Mouse (Mus musculus) mouse embryonic stem cell (cell line): Measurements from ENCODE around the gene Panx1.

ENCODE experiments used
- in situ Hi-C, 2 experiments: fragments of 300-500 bp; cut with MboI; formaldehyde crosslinking; loops; 1 replicate in 1 of 2; 3 replicates in 1 of 2; pipeline ENCODE4 v1.14.3; 2019 to 2020; ENCODE audit warnings: low sequenced_read_pairs in 2 of 2, low pct_unique_long_range_greater_than_20kb in 1 of 2, mixed read lengths in 1 of 2; ENCODE audit not compliant: unreplicated experiment in 1 of 2

Gene Panx1

DNA sequence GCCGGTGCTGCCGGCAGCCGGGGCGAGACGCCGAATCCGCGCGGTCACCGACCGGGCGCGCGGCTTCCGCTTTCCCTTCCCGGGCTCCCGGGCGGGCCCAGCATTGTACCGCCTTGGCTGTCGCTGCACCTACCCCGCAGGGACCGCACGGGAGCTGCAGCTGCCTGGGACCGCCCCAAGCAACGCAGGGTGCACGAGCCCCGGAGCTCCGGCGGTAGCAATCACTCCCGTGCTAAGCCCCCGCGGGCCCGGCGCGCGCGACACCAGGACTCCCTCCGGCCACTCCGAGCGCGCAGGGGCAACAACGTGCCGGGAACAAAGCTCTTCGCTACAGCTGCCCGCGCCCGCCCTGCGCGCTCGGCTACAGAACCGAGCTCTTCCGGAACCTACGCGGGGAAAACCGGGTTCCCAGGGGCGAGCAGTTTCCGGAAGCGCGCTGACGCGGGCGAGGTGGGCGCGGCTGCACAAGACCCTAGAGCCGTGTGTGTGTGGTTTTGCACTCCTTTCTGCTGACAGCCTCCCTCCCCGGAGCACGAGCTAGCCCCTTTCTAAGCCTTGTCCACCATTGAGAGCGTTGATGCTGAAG is at the start of gene Panx1:
Gene Panx1 (minus strand): TSS at position 395 of the 586 bp plus-strand sequence.
- in situ Hi-C loops, result no loop called here

DNA sequence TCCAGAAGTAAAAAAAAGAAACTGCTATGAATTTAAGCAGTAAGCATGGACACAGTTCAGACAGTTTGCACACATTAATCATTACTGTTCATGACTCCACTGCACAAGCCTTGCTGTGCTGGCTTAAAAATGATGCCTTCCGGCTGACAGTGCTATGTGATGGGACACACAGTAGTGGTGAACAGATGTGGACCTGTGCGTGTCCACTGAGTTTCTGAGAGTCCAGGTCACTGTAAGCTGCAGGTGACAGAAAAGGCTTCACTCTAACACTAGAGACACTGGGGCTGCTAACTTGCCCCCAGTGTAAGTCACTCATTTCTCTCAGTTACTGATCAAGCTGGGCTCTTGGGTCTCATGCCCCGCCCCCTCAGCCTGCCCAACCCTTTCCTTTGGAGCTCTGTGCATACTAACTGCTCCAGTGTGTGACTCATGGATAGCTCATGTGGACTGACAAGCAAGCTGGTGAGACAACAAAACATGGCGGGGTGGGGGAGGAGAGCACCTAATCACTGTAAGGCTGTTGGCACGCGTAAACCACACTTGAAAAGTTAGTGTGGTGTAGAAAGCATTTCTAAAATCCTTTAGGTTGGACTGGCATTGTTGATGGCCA is 23.5 kb upstream of the Panx1 start:
- in situ Hi-C loops, result no loop called here

DNA sequence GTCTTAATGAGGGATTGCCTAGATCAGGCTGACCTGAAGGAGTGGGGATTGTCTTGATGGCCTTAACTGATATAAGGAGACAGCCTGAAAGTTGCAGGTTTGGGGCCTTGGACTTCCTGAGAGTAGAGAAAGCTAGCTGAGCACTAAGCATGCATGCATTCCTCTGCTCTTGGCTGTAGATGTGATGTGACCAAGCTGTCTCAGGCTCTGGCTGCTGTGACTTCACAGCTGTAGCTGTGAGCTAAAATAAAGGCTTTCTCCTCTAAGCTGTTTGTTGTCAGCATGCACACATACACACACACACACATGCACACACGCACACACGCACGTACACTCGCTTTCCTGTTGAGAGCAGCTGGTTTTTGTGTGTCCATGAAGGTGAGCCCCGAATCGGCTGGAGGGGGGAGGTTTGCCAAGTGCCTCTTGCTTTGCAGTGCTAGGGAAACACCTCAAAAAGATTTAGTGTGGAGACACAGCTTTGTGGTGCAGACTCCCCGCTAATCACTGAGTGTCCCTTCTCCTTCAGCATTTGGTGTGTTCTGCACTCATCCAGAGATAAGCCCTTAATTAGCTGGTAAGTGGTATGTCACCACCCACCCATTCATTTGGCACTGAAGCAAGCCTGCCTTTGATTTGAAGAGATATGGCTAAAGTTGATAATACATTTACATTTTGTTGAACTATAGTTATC is 22.9 kb upstream of the Panx1 start:
- in situ Hi-C loops, result no loop called here

DNA sequence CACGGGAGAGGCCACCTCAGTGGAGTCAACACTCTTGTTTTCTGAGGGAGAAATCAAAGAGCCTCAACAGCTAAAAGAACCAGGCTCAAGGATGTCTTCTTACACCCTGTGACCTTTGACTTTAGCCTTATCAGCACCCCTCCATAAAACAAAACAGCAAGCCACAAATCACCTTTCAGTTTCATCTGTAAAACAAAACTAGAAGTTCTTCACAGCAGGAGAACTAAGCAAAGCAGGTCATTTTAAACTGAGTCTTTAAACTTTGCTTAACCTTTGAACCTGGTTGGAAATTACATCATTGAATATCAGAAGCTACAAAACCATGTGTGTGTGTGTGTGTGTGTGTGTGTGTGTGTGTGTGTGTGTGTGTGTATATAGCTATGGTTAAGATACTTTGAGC is 18.9 kb upstream of the Panx1 start:
- in situ Hi-C loops, result no loop called here

DNA sequence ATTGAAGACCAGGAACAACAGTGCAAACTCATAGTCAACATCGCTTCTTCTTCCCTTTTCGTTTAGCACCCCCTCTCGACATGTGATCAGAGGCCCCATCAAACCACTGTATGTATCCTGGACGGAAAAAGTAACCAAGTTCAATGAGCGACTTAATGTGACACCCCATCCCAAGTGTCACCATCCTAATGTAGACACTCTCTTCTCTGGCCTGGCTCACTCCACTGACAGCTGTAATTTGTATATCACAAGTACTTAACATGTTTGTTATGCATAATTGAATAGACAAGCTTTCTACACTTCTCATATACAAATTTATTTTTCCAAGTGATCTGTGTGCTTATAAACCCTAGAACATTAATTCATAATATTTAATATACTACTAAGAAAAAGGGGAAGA is 15.6 kb upstream of the Panx1 start:
- in situ Hi-C loops, result no loop called here

DNA sequence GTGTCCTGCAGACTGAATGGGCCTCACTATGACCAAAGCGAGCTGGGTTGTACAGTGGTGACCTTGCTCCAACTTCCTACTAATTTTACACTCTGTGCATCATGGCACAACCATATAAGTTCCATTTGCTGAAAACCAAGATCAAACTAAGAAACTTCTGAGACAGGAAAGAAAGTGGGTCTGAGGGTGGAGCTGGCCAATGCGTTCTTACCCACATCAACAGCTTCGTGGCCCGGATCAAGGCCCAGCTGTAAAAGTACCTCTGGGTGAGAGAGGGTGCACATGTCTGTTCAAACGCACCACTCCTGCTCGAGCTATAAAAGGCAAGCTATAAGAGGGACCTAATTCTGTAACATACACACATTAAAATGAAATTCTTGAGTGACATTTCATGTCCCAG is 14.7 kb upstream of the Panx1 start:
- in situ Hi-C loops, result no loop called here

DNA sequence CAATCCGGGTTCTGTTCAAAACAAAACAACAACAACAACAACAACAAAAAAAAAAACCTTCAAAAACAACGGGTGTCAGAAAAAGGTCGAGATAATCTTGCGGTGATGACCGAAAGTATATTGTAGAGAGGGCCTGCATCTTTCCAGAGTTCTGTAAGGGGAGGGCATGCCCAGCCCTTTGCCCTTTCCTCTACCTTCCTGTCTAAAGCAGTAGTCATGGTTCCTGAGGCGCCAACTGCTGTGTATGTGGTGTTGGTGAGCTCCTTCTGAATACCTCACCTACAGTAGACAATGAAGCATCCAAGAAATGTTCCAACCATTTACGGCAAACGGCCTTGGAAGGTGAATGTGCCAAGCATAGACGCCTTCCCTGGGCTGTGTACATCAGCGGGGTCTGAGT is 462 bp upstream of the Panx1 start:
- in situ Hi-C loops, result no loop called here

DNA sequence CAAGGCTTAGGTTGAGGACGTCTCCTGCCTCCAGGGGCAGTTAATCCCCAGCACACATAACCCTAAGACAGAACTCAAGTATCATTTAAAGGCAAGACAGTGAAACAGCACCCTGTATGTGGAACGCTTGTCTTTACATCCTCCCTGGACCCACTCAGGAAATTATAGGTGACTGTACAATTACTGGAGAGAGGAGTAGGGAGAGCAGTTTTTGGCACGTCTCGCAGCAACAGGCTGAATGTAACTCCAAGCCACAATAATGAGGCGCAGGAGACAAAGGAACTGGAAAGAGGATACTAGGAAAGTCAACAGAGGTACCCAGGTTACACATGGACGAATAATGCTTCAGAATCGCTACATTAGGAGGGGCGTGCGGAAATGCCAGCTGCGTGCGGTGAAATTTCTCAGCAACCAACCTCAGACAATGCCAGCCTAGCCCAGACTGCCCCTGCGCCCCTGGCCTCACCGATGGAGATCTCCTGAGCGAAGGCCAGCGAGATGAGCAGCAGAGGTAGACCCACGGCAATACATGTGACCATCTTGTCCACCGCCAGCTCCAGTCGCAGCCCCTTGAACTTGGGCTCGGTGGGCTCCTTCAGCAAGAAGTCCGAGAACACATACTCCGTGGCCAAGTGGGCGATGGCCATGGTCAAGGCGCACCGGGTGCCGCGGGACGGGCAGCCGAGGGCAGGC is 741 bp downstream of the Panx1 start:
- in situ Hi-C loops, result no loop called here

DNA sequence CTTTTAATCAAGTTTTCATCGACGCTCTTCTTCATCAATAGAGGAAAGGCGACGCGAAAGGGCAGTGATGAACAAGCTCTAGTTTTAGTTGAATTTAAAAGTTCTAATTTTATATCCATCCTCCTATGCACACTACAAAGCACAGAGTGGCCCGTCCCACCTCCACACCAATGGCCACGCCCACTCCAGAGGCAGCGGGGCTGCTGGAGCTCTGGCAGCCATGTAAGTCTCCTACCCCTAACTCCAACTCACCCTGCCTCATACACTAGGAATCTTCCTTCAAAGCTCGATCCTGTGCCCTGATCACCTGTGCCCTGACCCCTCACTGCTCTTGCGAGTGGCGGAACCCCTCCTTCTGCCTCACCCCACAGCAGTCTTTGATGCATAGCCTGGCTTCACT is 3.7 kb downstream of the Panx1 start:
- in situ Hi-C loops, result no loop called here

DNA sequence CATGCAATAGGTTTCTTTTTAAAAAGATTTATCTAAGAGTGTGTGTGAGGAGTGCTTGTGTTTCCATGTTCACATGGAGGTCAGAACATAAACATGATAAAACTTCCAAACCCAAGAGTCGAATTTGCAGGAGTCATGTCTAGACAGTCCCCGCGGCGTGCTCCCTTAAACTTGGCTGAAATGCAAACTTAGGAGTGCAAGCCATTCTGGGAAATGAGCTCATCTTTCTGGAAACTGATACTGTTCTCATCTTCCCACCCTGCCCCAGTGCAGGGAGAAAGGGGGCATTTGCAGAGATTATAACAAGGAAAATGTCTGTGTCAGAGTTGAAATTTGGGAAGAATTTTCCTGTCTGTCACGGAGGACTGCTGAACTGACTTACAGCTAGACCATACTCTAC is 5.4 kb downstream of the Panx1 start:
- in situ Hi-C loops, result no loop called here

DNA sequence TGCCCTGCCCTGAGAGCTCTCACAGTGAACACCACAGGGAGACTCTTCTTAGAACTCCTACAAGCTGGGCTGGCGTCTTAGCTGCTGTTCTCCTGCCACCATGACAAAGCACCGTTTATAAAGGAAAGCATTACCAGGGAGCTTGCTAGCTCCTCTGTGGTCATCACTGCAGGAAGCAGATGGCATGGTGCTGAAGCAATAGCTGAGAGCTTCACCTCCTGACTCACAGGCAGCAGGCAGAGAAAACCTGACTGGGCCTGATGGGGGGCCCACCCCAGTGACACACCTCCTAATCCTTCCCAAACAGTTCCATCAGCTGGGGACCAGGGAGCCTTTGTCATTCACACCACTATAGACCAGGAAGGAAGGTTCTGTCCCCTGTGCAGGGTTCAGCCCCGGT is 7.6 kb downstream of the Panx1 start:
- in situ Hi-C loops, result no loop called here

DNA sequence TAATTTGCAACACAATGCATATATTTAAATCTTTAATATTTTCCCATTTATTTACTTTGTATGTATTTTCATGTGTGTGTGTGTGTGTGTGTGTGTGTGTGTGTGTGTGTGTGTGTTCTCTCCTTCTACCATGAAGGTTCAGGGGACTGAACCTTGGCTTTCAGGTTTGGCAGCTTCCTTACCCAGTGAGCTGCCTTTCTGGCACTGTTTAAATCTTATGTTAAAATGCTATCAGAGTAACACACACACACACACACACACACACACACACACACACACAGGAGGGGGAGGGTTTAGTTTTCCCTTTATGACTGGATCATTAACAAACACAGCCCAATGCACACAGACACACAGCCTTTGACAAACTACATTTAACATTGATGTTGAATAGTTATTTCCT is 8.0 kb downstream of the Panx1 start:
- in situ Hi-C loops, result no loop called here

DNA sequence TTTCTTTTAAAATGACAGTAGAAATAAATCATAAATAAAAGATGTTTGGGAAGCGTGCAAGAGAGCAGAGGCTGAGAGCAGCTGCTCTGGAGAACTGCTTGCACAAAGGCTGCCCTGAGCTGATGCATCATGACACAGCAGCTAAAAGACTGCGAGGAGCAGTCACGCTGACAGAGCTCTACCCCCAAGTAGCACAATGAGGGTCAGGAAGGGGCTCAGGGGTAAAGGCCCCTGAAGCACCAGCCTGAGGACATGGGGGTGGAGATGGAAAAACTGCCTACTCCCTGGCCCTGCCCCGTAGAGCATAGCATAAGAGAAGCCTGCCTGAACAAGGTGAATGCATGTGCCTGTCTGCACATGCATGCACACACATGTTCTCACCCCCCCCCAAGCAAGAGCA is 8.5 kb downstream of the Panx1 start:
- in situ Hi-C loops, result no loop called here

DNA sequence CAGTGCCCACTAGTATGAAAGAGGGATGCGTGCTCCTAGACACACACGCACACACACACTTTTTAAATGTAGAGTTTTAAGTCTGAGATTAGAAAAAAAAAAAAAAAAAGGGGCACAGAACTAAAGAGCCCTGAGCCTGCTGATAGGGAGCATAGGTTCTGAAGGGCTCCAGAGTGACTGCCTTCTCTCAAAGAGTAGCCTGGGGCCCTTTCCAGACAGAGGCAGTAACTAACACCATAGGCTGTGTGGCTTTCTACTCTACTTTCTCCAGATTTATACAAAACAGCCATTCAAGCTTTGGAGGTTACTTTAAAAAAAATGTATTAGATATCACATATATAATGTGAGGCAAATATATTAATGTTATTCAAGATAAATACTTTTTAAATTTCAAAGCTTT is 8.9 kb downstream of the Panx1 start:
- in situ Hi-C loops, result no loop called here

DNA sequence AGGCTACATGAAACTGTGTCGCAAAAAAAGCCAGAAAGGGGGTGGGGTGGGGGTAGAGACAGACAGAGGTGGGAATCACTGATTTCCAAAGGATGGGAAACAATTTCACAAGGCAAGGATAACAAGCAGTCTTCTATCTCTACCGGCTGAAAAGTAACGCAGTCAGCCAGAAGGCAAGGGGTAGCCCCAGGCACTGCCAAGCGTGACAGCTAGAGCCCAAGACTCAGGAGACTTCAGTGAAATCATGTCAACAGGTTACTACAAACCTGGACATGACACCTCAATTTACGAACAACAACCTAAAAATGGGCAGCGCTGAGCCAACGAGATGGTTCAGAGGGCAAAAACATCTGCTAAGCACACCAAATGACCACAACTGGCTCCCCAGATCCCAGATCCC is 9.3 kb downstream of the Panx1 start:
- in situ Hi-C loops, result no loop called here

DNA sequence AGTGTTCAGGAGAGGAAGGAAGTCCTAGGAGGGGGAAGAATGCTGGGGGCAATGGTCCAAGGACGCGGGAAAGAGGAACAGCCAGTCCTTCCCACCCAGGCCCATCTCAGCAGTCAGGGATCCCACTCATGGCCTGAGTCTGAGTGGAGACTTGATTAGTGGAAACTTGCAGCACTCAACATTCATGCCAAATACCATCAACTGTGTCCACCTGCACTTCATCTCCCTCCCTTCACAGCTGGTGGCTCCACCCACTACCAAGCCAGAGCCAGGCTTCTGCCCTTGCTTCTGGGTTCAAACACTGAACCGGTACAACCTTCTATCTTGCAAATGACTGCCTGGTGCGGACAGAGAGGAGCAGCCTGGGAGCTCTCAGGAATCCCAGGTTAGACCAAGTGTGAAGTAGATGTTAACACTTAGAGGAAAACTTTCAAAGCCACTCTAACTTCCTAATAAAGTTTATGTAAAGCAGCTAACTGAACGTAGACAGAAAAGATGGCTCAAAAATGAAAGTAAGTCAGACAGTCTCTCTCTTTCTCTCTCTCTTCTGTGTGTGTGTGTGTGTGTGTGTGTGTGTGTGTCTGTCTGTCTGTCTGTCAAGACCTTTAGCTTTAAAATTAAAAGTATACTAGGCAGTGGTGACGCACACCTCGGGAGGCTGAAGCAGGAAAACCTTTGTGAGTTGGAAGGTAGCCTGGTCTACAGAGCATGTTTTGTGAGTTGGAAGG is 10.6 kb downstream of the Panx1 start:
- in situ Hi-C loops, result no loop called here

DNA sequence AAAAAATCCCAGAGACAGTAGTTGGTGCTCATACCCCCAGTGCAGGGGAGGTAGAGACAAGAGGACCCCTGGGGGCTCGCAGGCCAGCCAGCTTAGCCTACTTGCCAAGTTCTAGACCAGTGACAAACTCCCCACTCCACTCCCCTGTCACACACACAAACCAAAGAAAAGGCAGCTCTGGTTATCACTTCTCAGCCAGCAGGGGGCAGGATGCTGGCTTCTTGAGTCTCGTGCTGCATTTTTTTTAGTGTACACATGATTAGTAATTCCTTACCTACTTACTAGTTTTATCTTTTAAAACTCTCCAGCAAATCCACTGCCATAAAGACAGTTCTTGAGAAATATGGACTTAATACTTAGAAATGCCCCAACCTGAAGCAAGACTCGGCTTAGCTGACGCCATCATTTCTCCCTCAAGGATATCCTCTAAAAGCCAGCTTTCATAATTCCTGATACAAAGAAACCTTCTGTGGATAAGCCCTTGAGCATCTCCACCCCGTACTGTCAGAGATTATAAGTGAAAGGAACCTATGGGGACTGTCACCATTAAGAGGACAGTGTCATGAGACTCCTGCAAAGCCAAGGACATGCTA is 11.6 kb downstream of the Panx1 start:
- in situ Hi-C loops, result no loop called here

DNA sequence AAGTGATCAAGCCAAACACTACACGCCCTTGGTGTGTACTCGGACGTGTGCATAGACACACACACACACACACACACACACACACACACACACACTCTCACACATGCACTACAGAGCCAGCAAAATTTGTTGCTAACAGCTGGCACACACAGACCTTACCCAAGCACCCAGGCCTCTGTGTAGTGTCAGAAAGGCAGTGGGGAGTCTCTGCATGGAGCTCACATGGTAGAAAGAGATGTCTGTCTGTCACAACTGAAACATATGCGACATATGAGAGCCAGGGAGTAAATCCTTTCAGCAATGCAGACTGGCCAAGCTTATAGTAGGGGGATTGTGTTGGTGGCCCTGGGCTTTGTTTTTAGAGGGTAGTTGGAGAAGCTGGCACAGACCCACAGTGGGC is 12.5 kb downstream of the Panx1 start:
- in situ Hi-C loops, result no loop called here

DNA sequence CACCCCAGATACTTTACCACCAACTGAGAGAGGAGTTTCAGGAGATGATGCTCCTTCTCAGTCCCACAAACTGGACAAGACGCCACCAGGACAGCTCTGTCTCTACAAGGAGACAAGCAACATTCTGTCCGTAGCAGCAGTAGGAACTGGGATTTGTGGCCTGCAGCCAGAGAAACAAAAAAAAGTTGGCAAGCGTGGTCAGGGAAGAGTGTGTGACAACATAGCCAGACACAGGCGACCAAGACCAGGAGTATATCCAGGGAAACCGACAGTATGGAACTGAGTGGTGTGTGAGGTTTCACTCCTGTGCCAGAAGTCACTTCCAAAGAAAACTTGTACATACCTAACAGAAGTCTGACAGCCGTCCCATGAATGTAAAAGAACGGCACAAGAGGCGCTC is 14.5 kb downstream of the Panx1 start:
- in situ Hi-C loops, result no loop called here
